Comparison of ENCODE assay signal across 18 mouse cellular contexts in genomic region chr16:37893942-37894341, GRCm38 (mm10). TPM values are rescaled to one million over a fixed set of nuclear protein-coding genes. Genes with fewer than 3 reads are reported as not detected.
DNase-seq lines count a peak whose midpoint lies in the region; ATAC-seq and TF ChIP-seq lines count a peak whose summit lies in the region.
"Had no signal": no experiment of that assay in that cellular context is flagged by ENCODE, and none has a peak within 500 bp of the region (broad histone marks: within the 10 kb centered on the region; RNA-seq: fewer than 3 reads in every experiment).

No protein-coding gene starts in this region.

- WGBS in heart, embryonic 16.5 days: 13% methylated on average over 2 of the region's 2 CpGs
- 50% methylated on average over 2 of the region's 2 CpGs for WGBS in liver, embryonic 15.5 days (ENCODE audit: insufficient replicate concordance)

- H3K27ac ChIP-seq in MEL (ENCODE audit: control insufficient read depth, low read depth, low read length): no peak overlapping the region
- peak overlapping the region; percentile 80 for H3K27ac ChIP-seq in heart, embryonic 16.5 days (ENCODE audit: low read length)
- H3K27ac ChIP-seq in liver, embryonic 15.5 days (replicated peaks): no peak overlapping the region

- DNase-seq in heart, adult 18-20 months: peak; percentile 38 to 65
- DNase-seq in heart, postnatal 25 days (ENCODE audit: low spot score): no peak
- DNase-seq in MEL (ENCODE audit: low read depth, low spot score): peak; percentile 18
- no peak for DNase-seq in cerebellum, adult 8-10 months
- DNase-seq in right cerebral cortex, postnatal 14 days: no peak
- DNase-seq: cerebellum, adult 9-11 months; kidney, postnatal 25 days; lung, postnatal 36 days; right cerebral cortex, postnatal 25 days; thymus, postnatal 36 days had no signal

- peaks cover 0 to 5% of the 10 kb centered on the region in 2 experiments; a peak in 2 of 4 replicates for H3K36me3 ChIP-seq in MEL (ENCODE audit: control insufficient read depth in 1 of 2, insufficient read depth in 2 of 2, low read length in 2 of 2)
- no peaks in the 10 kb centered on the region for H3K36me3 ChIP-seq in heart, embryonic 16.5 days (ENCODE audit: control insufficient read depth, insufficient read depth)
- no peaks in the 10 kb centered on the region for H3K36me3 ChIP-seq in liver, embryonic 15.5 days (replicated peaks)

- TF ChIP-seq RAD21 in MEL (IDR thresholded peaks at IDR 0.05; ENCODE audit: low read depth, low read length): no peak

- H3K9me3 ChIP-seq in MEL (replicated peaks; ENCODE audit: insufficient read depth, low read length): no peaks in the 10 kb centered on the region
- no peaks in the 10 kb centered on the region for H3K9me3 ChIP-seq in heart, embryonic 16.5 days (replicated peaks; ENCODE audit: control insufficient read depth, low read length)
- H3K9me3 ChIP-seq in liver, embryonic 15.5 days (replicated peaks): no peaks in the 10 kb centered on the region
- H3K9me3 ChIP-seq: limb, embryonic 12.5 days; midbrain, embryonic 13.5 days had no signal

- TF ChIP-seq CTCF in MEL (IDR thresholded peaks at IDR 0.05 in 2 of 3, conservative IDR thresholded peaks at IDR 0.05 in 1 of 3; ENCODE audit: control insufficient read depth in 1 of 3, insufficient read depth in 1 of 3, low read depth in 2 of 3, low read length in 3 of 3, poor library complexity in 1 of 3, severe bottlenecking in 1 of 3): no peak

- peak in 1 of 2 experiments; percentile 37; a peak in 1 of 4 replicates for TF ChIP-seq EP300 in MEL (IDR thresholded peaks at IDR 0.05; ENCODE audit: low read depth in 1 of 2, low read length in 2 of 2)

- no peak overlapping the region for H3K9ac ChIP-seq in MEL (ENCODE audit: control insufficient read depth, low read depth, low read length, poor library complexity, severe bottlenecking)
- no peak overlapping the region for H3K9ac ChIP-seq in heart, embryonic 16.5 days (ENCODE audit: low read length)
- no peak overlapping the region for H3K9ac ChIP-seq in liver, embryonic 15.5 days
- H3K9ac ChIP-seq: limb, embryonic 12.5 days; midbrain, embryonic 13.5 days had no signal

- H3K79me2 ChIP-seq in MEL (ENCODE audit: control insufficient read depth, insufficient read depth, low read length, poor library complexity): no peaks in the 10 kb centered on the region

- no peak overlapping the region for H3K4me3 ChIP-seq in MEL (ENCODE audit: control insufficient read depth in 1 of 2, insufficient read depth in 1 of 2, low read depth in 2 of 2, low read length in 2 of 2)
- no peak overlapping the region for H3K4me3 ChIP-seq in heart, embryonic 16.5 days (ENCODE audit: low read length)
- H3K4me3 ChIP-seq in liver, embryonic 15.5 days (replicated peaks): no peak overlapping the region
- H3K4me3 ChIP-seq: limb, embryonic 12.5 days; midbrain, embryonic 13.5 days had no signal

- intact Hi-C loops in heart, postnatal 25 days (cut with DNase I): loop anchor here (10.0 kb wide), 1 partner anchor 471 kb away; the partner anchor contains the start of gene Popdc2

- no peaks in the 10 kb centered on the region for H3K27me3 ChIP-seq in MEL (ENCODE audit: control insufficient read depth in 1 of 2, insufficient read depth in 2 of 2, low read length in 2 of 2)
- no peaks in the 10 kb centered on the region for H3K27me3 ChIP-seq in heart, embryonic 16.5 days (ENCODE audit: control insufficient read depth, insufficient read depth, low read length)
- H3K27me3 ChIP-seq in liver, embryonic 15.5 days: no peaks in the 10 kb centered on the region
- H3K27me3 ChIP-seq: limb, embryonic 12.5 days; midbrain, embryonic 13.5 days had no signal

- peak overlapping the region; percentile 41; the same call in 1 of the 2 replicates for H3K4me2 ChIP-seq in heart, embryonic 16.5 days (ENCODE audit: low read depth, low read length)
- no peak overlapping the region for H3K4me2 ChIP-seq in liver, embryonic 15.5 days
- H3K4me2 ChIP-seq: limb, embryonic 12.5 days; midbrain, embryonic 13.5 days had no signal

- H3K4me1 ChIP-seq in MEL (ENCODE audit: control insufficient read depth in 1 of 2, insufficient read depth in 2 of 2, low read length in 2 of 2): peaks cover 0 to 3% of the 10 kb centered on the region in 2 experiments; a peak in 2 of 4 replicates
- peaks cover 24% of the 10 kb centered on the region for H3K4me1 ChIP-seq in heart, embryonic 16.5 days (ENCODE audit: control insufficient read depth, insufficient read depth, low read length)
- H3K4me1 ChIP-seq in liver, embryonic 15.5 days (replicated peaks): peaks cover 7% of the 10 kb centered on the region; the same call in 1 of the 2 replicates

- no peak for TF ChIP-seq POLR2A in MEL (IDR thresholded peaks at IDR 0.05; ENCODE audit: control insufficient read depth in 1 of 2, insufficient read depth in 1 of 2, low read depth in 1 of 2, low read length in 2 of 2, poor library complexity in 1 of 2)

- ATAC-seq in heart, embryonic 16.5 days (replicated peaks; ENCODE audit: extremely low read depth, insufficient read depth, low FRiP score): peak; percentile 94
- ATAC-seq in liver, embryonic 15.5 days (ENCODE audit: insufficient read depth): 0 out of 2 replicates have a peak, but pooled peaks have one; percentile 34
- ATAC-seq in erythroblast, adult 5-6 weeks (replicated peaks; ENCODE audit: low FRiP score, poor library complexity, severe bottlenecking): no peak
- ATAC-seq: inflammation-experienced regulatory T-cells, adult 6 months; midbrain, embryonic 13.5 days had no signal

TF ChIP-seq in MEL, 35 proteins besides CTCF, POLR2A, EP300 and RAD21:
- TF ChIP-seq GATA1 (IDR thresholded peaks at IDR 0.05; ENCODE audit: low read depth, low read length): peak; percentile 58
- no peak for TF ChIP-seq POLR2AphosphoS5 (IDR thresholded peaks at IDR 0.05; ENCODE audit: borderline replicate concordance, low read depth, low read length)

RNA-seq across cellular contexts. Expression of gene Gpr156, which starts 22.4 kb away (rescaled TPM):
- total RNA-seq in heart, adult 18-20 months (2021): under 1 TPM in 1 of 2 experiments, not detected in 1; 0.05 TPM
- total RNA-seq in heart, postnatal 25 days (2021): not detected
- total RNA-seq in MEL (2012; rRNA removed): not detected in 2 replicates
- not detected for polyA plus RNA-seq in MEL (2012; ENCODE audit: insufficient read depth in 1 of 2, insufficient read length in 2 of 2, low read depth in 1 of 2, low replicate concordance in 2 of 2, missing spikeins in 1 of 2)
- polyA plus RNA-seq in heart, embryonic 16.5 days (2015; fragmentation: Nextera tagmentation; extraction: Ambion mirVana): 0.18 and 0.22 TPM in 2 replicates
- polyA plus RNA-seq in liver, embryonic 15.5 days (2015; fragmentation: Nextera tagmentation; extraction: Ambion mirVana): 0.02 TPM in 1 of 2 replicates, not detected in the other
- not detected in 2 replicates for total RNA-seq in erythroblast, adult 5-6 weeks (2015; ENCODE audit: low replicate concordance)
- not detected in 2 replicates for total RNA-seq in erythroblast, adult 5-6 weeks (2017; ENCODE audit: low replicate concordance)
- total RNA-seq: hematopoietic stem cell, adult 5-6 weeks had no signal
- polyA plus RNA-seq: inflammation-experienced regulatory T-cells, adult 6 months had no signal

RNA-seq across cellular contexts. Expression of gene Lrrc58, which starts 25.8 kb away (rescaled TPM):
- 10 to 100 TPM; 68.2 to 77.2 TPM for total RNA-seq in heart, adult 18-20 months (2021)
- total RNA-seq in heart, postnatal 25 days (2021): 10 to 100 TPM; 64.0 to 70.1 TPM
- total RNA-seq in MEL (2012; rRNA removed): 24.8 and 27.0 TPM in 2 replicates
- 10 to 100 TPM; 11.0 to 29.6 TPM for polyA plus RNA-seq in MEL (2012; ENCODE audit: insufficient read depth in 1 of 2, insufficient read length in 2 of 2, low read depth in 1 of 2, low replicate concordance in 2 of 2, missing spikeins in 1 of 2)
- polyA plus RNA-seq in heart, embryonic 16.5 days (2015; fragmentation: Nextera tagmentation; extraction: Ambion mirVana): 35.7 and 36.2 TPM in 2 replicates
- 12.0 TPM in 2 replicates for polyA plus RNA-seq in liver, embryonic 15.5 days (2015; fragmentation: Nextera tagmentation; extraction: Ambion mirVana)
- 7.9 and 17.1 TPM in 2 replicates for total RNA-seq in erythroblast, adult 5-6 weeks (2015; ENCODE audit: low replicate concordance)
- total RNA-seq in erythroblast, adult 5-6 weeks (2017; ENCODE audit: low replicate concordance): 5.6 and 8.1 TPM in 2 replicates

RNA-seq across cellular contexts. Expression of gene Gm36028, which starts 33.0 kb away (rescaled TPM):
- 1 to 10 TPM in 1 of 2 experiments, under 1 TPM in 1; 0.99 to 1.5 TPM for total RNA-seq in heart, adult 18-20 months (2021)
- total RNA-seq in heart, postnatal 25 days (2021): under 1 TPM; 0.44 to 0.53 TPM
- not detected in 2 replicates for total RNA-seq in MEL (2012; rRNA removed)
- polyA plus RNA-seq in MEL (2012; ENCODE audit: insufficient read depth in 1 of 2, insufficient read length in 2 of 2, low read depth in 1 of 2, low replicate concordance in 2 of 2, missing spikeins in 1 of 2): not detected
- polyA plus RNA-seq in heart, embryonic 16.5 days (2015; fragmentation: Nextera tagmentation; extraction: Ambion mirVana): 10.2 and 12.1 TPM in 2 replicates
- polyA plus RNA-seq in liver, embryonic 15.5 days (2015; fragmentation: Nextera tagmentation; extraction: Ambion mirVana): 0.09 TPM in 1 of 2 replicates, not detected in the other
- not detected in 2 replicates for total RNA-seq in erythroblast, adult 5-6 weeks (2015; ENCODE audit: low replicate concordance)
- total RNA-seq in erythroblast, adult 5-6 weeks (2017; ENCODE audit: low replicate concordance): not detected in 2 replicates
- total RNA-seq: hematopoietic stem cell, adult 5-6 weeks; layer of hippocampus, postnatal 25 days had no signal
- polyA plus RNA-seq: inflammation-experienced regulatory T-cells, adult 6 months had no signal

Comparison
In these comparisons a context has a peak if more than half of its experiments do, and no peak if none do; other contexts are left out.
1. DNase-seq: peak in heart, adult 18-20 months (2 of 2) and MEL (single experiment); none in heart, postnatal 25 days (single experiment), cerebellum, adult 8-10 months (single experiment) and right cerebral cortex, postnatal 14 days (single experiment).